Mouse (Mus musculus) heart, embryonic 12.5 days (tissue): Measurements from ENCODE around the gene Snx21. TPM values are rescaled to one million over a fixed set of nuclear protein-coding genes. Genes with fewer than 3 reads are reported as not detected.
A peak's percentile ranks its signal among the peaks of the same experiment; 100 is the strongest.
"Not testable (repeated sequence)": the region's sequence is repeated elsewhere in the genome, so short reads cannot be mapped to it uniquely, and the experiment has no call there.

Source experiments
- ATAC-seq: fragments of 200-750 bp; cut with Nextera tagmentation; 2 replicates; pipeline ENCODE4 v1.8.0; 2017; ENCODE audit warnings: moderate TSS enrichment, moderate library complexity; ENCODE audit not compliant: insufficient number of reproducible peaks, low FRiP score
- H3K27ac ChIP-seq: fragments of 300-500 bp; sonication (generic); 2 replicates; pipeline ENCODE4 v1.5.1; 2016; ENCODE audit warnings: mild to moderate bottlenecking, moderate library complexity; ENCODE audit not compliant: poor library complexity, severe bottlenecking
- H3K27me3 ChIP-seq: fragments of 300-500 bp; sonication (generic); replicated peaks from 2 replicates; pipeline ENCODE4 v1.6.1; 2016; ENCODE audit warnings: mild to moderate bottlenecking, moderate library complexity
- H3K36me3 ChIP-seq: fragments of 300-500 bp; sonication (generic); 2 replicates; pipeline ENCODE4 v1.6.1; 2016; ENCODE audit warnings: mild to moderate bottlenecking, moderate library complexity
- H3K4me1 ChIP-seq: fragments of 300-500 bp; sonication (generic); replicated peaks from 2 replicates; pipeline ENCODE4 v1.6.1; 2016; ENCODE audit warnings: mild to moderate bottlenecking
- H3K4me2 ChIP-seq: fragments of 300-500 bp; sonication (generic); 2 replicates; pipeline ENCODE4 v1.6.1; 2016; ENCODE audit warnings: mild to moderate bottlenecking, moderate library complexity
- H3K4me3 ChIP-seq: fragments of 300-500 bp; sonication (generic); 2 replicates; pipeline ENCODE4 v1.5.1; 2016; ENCODE audit warnings: mild to moderate bottlenecking
- H3K9ac ChIP-seq: fragments of 300-500 bp; sonication (generic); 2 replicates; pipeline ENCODE4 v1.6.1; 2016; ENCODE audit warnings: mild to moderate bottlenecking, moderate library complexity
- H3K9me3 ChIP-seq: fragments of 300-500 bp; sonication (generic); replicated peaks from 2 replicates; pipeline ENCODE4 v1.6.1; 2016; ENCODE audit warnings: mild to moderate bottlenecking, moderate library complexity
- WGBS: fragments of 180-500 bp; shearing (Covaris S2); methylation state at CpG from one replicate; pipeline ENCODE4 v1.1.7; 2016; 5-methylcytosine and 5-hydroxymethylcytosine counted together
- polyA plus RNA-seq: library from polyadenylated mRNA; unstranded; fragments of >200 nt; fragmentation: Nextera tagmentation; extraction: Ambion mirVana; gene quantifications from 2 replicates; pipeline ENCODE4 v1.2.1, GENCODE M21; 2016

Snx21 gene
- polyA plus RNA-seq, 1 experiment from 2014 or later: 31.7 TPM

DNA sequence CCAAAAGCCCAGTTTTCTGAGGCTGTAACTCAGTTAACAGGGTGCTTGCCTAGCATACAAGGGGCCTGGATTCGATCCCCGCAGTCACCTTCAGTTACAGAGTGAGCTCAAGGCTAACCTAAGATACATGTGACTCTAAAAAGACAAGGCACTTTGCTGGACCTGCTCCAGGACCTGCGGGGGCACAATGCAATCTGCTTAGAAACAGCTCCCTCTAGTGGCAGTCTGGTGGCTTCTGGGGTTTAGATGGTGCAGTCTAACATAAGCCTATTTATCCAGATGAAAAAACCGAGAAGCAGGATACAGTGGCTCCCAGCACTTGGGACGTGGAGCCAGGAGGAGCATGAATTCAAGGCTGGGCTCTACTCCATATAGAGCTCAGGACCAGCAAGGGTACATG is 8.7 kb downstream of the Snx21 start:
- 36% methylated on average over 5 of the region's 5 CpGs for whole genome bisulfite sequencing
- peaks cover 81% of the 10 kb centered on the region for H3K36me3 ChIP-seq
- peak; percentile 58; the same call in 1 of the 2 replicates for ATAC-seq
- H3K27me3 ChIP-seq: no peaks in the 10 kb centered on the region
- no peaks in the 10 kb centered on the region for H3K9me3 ChIP-seq
- peaks cover 12% of the 10 kb centered on the region for H3K4me1 ChIP-seq
- no peak overlapping the region for H3K27ac ChIP-seq
- no peak overlapping the region for H3K4me3 ChIP-seq
- no peak overlapping the region for H3K9ac ChIP-seq
- no peak overlapping the region for H3K4me2 ChIP-seq

- peaks cover 12% of the 10 kb centered on the region for H3K4me1 ChIP-seq
- H3K27ac ChIP-seq: no peak overlapping the region
- no peaks in the 10 kb centered on the region for H3K27me3 ChIP-seq
- no peaks in the 10 kb centered on the region for H3K9me3 ChIP-seq
- peaks cover 82% of the 10 kb centered on the region for H3K36me3 ChIP-seq
- no peak overlapping the region for H3K9ac ChIP-seq
- no peak for ATAC-seq
- no peak overlapping the region for H3K4me3 ChIP-seq
- 76% methylated on average over 4 of the region's 4 CpGs for WGBS
- H3K4me2 ChIP-seq: no peak overlapping the region
Observed at GRCm38 (mm10) chr2:164795868-164796267, 10.2 kb downstream of the Snx21 start.

GRCm38 (mm10) chr2:164798554-164798953 is 12.9 kb downstream of the Snx21 start:
- Histone ChIP-seq H3K4me1 (peaks cover 11% of the 10 kb centered on the region), H3K36me3 (peaks cover 75% of the 10 kb centered on the region)
- ATAC-seq, H3K4me3 ChIP-seq, H3K27me3 ChIP-seq, H3K27ac ChIP-seq, H3K4me2 ChIP-seq, H3K9ac ChIP-seq, H3K9me3 ChIP-seq: not testable (repeated sequence)
- 75% methylated on average over 6 of the region's 6 CpGs for WGBS

GRCm38 (mm10) chr2:164800252-164801004 is 14.8 kb downstream of the Snx21 start:
- peaks cover 66% of the 10 kb centered on the region for H3K36me3 ChIP-seq
- peaks cover 15% of the 10 kb centered on the region for H3K4me1 ChIP-seq
- H3K4me2 ChIP-seq: no peak overlapping the region
- no peak overlapping the region for H3K4me3 ChIP-seq
- H3K27ac ChIP-seq: no peak overlapping the region
- 90% methylated on average over 13 of the region's 13 CpGs for WGBS
- ATAC-seq: no peak
- no peaks in the 10 kb centered on the region for H3K9me3 ChIP-seq
- no peak overlapping the region for H3K9ac ChIP-seq
- no peaks in the 10 kb centered on the region for H3K27me3 ChIP-seq

GRCm38 (mm10) chr2:164803201-164803920 is 17.7 kb downstream of the Snx21 start:
- H3K4me3 ChIP-seq: peak overlapping the region; percentile 85
- peaks cover 21% of the 10 kb centered on the region for H3K4me1 ChIP-seq
- 91% methylated on average over 16 of the region's 16 CpGs for WGBS
- peaks cover 42% of the 10 kb centered on the region for H3K36me3 ChIP-seq
- no peaks in the 10 kb centered on the region for H3K27me3 ChIP-seq
- ATAC-seq: no peak
- H3K27ac ChIP-seq: no peak overlapping the region
- peak overlapping the region; percentile 88 for H3K9ac ChIP-seq
- H3K9me3 ChIP-seq: no peaks in the 10 kb centered on the region
- peak overlapping the region; percentile 88 for H3K4me2 ChIP-seq

- no peaks in the 10 kb centered on the region for H3K9me3 ChIP-seq
- peaks cover 42% of the 10 kb centered on the region for H3K36me3 ChIP-seq
- no peak for ATAC-seq
- peak overlapping the region; percentile 88 for H3K9ac ChIP-seq
- H3K27me3 ChIP-seq: no peaks in the 10 kb centered on the region
- H3K27ac ChIP-seq: no peak overlapping the region
- peaks cover 21% of the 10 kb centered on the region for H3K4me1 ChIP-seq
- WGBS: 57% methylated on average over 1 of the region's 1 CpGs
- peak overlapping the region; percentile 85 for H3K4me3 ChIP-seq
- H3K4me2 ChIP-seq: peak overlapping the region; percentile 88
Observed at GRCm38 (mm10) chr2:164803921-164804313, 18.3 kb downstream of the Snx21 start.

DNA sequence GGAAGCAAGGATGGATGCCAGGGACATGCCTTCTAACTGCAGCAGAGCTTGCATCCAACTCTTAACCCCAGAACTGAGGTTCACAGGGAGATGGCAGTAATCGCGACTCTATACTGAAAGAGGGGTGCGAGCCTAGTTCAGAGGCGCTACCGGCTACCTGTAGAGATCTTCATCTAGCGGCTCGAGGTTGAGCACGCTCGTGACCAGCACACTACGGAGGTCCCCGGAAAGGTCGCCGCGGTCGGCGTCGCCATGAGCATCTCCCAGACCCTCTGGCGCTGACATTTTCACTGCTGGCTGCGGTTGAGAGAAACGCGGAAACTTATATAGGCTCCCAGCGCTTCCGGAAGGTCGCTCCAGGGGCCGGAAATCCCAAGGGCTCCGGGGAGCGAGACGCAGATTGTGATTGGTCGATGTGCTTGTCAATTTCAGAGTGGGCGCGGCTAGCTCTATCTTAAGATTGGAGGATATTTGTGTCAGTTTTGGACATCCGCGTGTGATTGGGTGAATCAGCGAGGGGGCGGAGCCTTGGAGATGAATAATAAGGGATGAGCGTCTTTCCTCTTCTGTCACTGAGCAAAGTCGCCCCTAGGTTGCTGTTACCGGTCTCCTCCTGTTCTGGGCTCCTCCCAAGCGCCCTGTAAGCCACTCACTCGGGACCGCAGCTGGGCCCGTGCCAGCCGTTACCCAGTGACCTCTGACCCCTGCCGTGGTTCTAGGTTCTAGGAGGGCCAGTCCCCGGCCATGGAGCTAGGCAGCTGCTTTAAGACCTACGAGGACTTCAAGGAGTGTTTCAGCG is 19.1 kb downstream of the Snx21 start, which contains the start of the genes Acot8 and Zswim3:
TSS of gene Acot8 (minus strand) at position 350 of the 799 bp plus-strand sequence.
TSS of gene Zswim3 (plus strand) at position 566 of the 799 bp plus-strand sequence.
- ATAC-seq: peak; percentile 97
- Histone ChIP-seq H3K4me1 (peaks cover 21% of the 10 kb centered on the region), H3K9me3 (no peaks in the 10 kb centered on the region), H3K4me3 (peak within 1 kb of the TSS; percentile 85), H3K27ac (peak within 1 kb of the TSS; percentile 82), H3K36me3 (peaks cover 40% of the 10 kb centered on the region), H3K4me2 (peak within 1 kb of the TSS; percentile 89), H3K27me3 (no peaks in the 10 kb centered on the region), H3K9ac (peak within 1 kb of the TSS; percentile 88)
- under 1% methylated on average over 47 of the region's 47 CpGs for WGBS

DNA sequence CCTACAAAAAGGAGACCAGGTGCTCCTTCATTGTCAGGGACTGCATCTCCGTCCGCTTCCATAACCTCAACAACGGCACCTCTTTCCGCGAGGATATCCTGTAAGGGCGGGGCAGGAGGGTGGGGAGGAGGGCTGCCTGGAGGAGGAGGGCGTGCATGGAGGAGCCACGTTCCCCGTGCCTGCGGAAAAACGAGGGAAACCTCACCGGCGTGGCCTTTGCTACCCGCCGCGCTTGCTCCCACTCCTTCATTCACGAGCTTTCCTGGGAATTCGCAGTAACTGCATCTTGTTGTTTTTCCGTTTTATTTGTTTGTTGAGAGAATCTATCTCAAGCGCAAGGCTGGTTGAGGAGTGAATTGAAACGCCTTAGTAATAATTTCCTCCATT is 19.7 kb downstream of the Snx21 start:
- Histone ChIP-seq H3K36me3 (peaks cover 35% of the 10 kb centered on the region), H3K27ac (peak overlapping the region; percentile 82), H3K9me3 (no peaks in the 10 kb centered on the region), H3K4me2 (peak overlapping the region; percentile 89), H3K9ac (peak overlapping the region; percentile 82), H3K27me3 (no peaks in the 10 kb centered on the region), H3K4me3 (peak overlapping the region; percentile 85), H3K4me1 (peaks cover 21% of the 10 kb centered on the region)
- ATAC-seq: peak; percentile 78
- 1% methylated on average over 21 of the region's 21 CpGs for WGBS

GRCm38 (mm10) chr2:164806614-164807013 is 21.0 kb downstream of the Snx21 start:
- Histone ChIP-seq H3K4me3 (no peak overlapping the region), H3K9ac (no peak overlapping the region), H3K27ac (no peak overlapping the region), H3K9me3 (no peaks in the 10 kb centered on the region), H3K4me1 (peaks cover 21% of the 10 kb centered on the region), H3K36me3 (peaks cover 23% of the 10 kb centered on the region), H3K4me2 (0 out of 2 replicates have a peak overlapping the region, but pooled peaks have one; percentile 1), H3K27me3 (no peaks in the 10 kb centered on the region)
- 72% methylated on average over 7 of the region's 7 CpGs for WGBS
- ATAC-seq: no peak

- peaks cover 18% of the 10 kb centered on the region for H3K36me3 ChIP-seq
- WGBS: 60% methylated on average over 2 of the region's 2 CpGs
- H3K9ac ChIP-seq: no peak overlapping the region
- H3K4me2 ChIP-seq: no peak overlapping the region
- peaks cover 20% of the 10 kb centered on the region for H3K4me1 ChIP-seq
- H3K27ac ChIP-seq: no peak overlapping the region
- no peak overlapping the region for H3K4me3 ChIP-seq
- no peaks in the 10 kb centered on the region for H3K9me3 ChIP-seq
- no peak for ATAC-seq
- no peaks in the 10 kb centered on the region for H3K27me3 ChIP-seq
Observed at GRCm38 (mm10) chr2:164813557-164813956, 27.9 kb downstream of the Snx21 start.

DNA sequence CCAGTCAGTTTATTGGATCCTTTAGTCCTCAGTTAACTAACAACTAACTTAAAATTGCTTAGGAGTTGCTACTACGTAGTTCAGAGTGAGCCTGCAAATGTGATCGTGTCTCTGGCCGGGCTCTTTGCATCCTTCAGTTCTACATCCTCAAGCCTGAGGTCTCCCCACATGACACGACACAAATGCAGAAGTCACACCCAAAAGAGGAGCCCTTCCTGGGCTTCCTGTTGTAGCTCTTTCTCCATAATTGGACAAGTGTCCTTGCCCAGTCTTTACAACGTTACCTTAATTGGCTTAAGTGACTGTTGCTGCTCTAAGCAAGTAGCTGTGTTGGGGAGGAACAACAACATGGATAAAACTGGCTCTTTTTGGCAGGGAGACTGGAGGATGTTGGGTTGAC is 29.7 kb downstream of the Snx21 start:
- Histone ChIP-seq H3K4me2 (no peak overlapping the region), H3K4me1 (peaks cover 20% of the 10 kb centered on the region), H3K9me3 (no peaks in the 10 kb centered on the region), H3K9ac (no peak overlapping the region), H3K4me3 (no peak overlapping the region), H3K36me3 (peaks cover 14% of the 10 kb centered on the region), H3K27me3 (no peaks in the 10 kb centered on the region), H3K27ac (no peak overlapping the region)
- ATAC-seq: no peak
- 77% methylated on average over 5 of the region's 5 CpGs for WGBS
